Mouse (Mus musculus) lung, postnatal 0 days (tissue): ENCODE data around the gene Timd2.

Source experiments
- CTCF ChIP-seq: IDR thresholded peaks from 2 replicates; pipeline ENCODE4 v1.5.1; 2016; ENCODE audit warnings: antibody characterized with exemption, mild to moderate bottlenecking
- EP300 ChIP-seq: IDR thresholded peaks from 2 replicates; pipeline ENCODE4 v1.6.1; 2016; ENCODE audit warnings: antibody characterized with exemption, mild to moderate bottlenecking, control low read depth

- TF ChIP-seq EP300 (no peak), CTCF (no peak)
Measured at GRCm38 (mm10) chr11:46644824-46645223, 62.0 kb downstream of the Timd2 start.
